Mouse (Mus musculus) cerebellum, adult 9-11 months (tissue): ENCODE data around the gene Psors1c2.

Experiments used
- DNase-seq: peaks from one replicate; pipeline ENCODE4 v3.0.0; 2022

The Psors1c2 gene

DNA sequence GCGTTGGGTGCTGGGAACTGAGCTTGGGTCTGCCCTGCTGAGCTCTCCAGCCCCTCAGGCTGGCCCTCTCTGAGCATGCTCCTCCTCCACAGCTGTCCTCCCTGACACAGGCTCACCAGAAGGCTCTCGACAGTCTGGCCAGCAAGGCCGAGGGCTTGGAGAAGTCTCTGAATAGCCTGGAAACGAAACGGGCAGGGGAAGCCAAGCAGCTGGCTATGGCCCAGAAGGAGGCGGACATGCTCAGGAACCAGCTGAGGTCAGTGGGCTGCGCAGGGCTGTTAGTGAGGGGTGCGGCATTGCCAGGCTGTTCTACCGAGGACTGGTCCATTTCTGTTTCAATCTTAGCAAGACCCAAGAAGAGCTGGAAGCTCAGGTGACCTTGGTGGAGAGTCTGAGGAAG, 8.6 kb upstream of the Psors1c2 start:
- no peak for DNase-seq

DNA sequence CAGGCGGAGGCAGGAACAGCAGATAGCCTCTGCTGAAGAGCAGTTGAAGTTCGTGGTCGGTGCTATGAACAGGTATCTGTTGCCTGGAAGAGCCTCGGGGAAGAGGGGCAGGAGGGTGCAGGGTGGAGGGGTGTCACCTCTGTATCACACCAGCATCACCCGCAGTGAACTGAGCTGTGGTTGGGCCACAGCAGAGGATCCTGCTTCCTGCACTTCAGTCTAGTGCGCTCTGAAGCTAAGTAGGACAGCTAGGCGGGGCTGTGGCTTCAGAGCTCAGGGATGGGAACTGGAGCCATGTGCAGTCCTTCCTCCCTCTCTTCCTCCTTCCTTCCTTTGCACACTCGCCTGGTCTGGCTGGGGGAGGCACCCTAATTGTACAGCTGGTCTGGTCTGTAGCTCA, 6.4 kb upstream of the Psors1c2 start:
- DNase-seq, result no peak

DNA sequence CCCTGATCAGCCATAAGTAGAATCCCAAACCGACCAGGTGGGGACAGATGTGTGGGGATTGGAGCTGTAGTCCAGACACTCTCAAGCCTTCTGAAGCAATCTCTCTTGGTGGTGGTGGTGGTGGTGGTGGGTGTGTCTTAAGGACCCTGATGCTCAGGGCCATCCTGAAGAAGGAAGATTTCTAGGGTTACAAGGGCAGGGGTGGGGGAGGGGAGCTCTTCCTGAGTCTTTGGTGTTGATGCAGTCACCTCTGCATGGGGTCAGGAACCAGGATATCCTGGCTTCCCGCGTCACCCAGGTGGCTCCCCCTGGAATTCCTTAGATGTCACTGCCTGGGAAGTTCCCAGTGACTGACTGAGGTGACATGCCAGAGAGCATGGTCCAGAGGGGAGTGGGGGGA, 641 bp upstream of the Psors1c2 start:
- no peak for DNase-seq

DNA sequence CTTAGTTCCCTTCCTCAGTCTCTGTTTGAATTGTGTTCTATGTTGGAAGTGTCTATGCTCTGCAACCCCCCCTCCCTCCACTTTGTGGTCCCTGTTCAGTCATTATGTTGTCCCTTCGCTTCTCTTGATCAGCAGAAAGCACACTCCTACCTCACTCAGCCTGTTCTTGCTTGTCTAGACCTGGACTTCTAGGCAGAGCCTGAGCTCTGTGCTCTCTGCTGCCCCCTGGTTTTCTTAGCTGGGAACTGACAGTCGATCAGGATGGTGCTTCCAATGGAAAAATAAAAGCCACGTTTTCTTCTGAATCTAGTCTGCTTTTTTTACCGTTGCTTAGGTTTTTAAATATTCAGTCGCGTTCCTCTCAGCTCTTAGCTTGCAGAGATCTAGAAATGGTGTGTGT, 1.3 kb downstream of the Psors1c2 start:
- DNase-seq, result peak; percentile 78

DNA sequence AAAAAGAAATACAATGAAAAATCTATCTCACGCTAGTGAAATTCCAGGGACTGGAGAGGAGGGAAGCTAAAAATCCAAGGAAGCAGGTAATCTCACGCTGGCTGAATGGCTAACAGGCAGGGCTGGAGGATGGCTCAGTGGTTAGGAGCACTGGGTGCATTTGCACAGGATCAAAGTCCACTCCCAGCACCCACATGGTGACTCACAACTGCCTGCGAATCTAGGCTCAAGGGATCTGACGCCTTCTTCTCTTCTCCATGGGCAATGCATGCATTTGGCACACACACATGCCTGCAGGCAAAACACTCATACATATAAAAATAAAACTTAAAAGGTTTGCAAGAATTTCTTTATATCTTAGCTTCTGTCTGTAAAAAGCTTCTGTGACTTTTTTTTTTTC, 4.4 kb downstream of the Psors1c2 start:
- DNase-seq, result no peak

DNA sequence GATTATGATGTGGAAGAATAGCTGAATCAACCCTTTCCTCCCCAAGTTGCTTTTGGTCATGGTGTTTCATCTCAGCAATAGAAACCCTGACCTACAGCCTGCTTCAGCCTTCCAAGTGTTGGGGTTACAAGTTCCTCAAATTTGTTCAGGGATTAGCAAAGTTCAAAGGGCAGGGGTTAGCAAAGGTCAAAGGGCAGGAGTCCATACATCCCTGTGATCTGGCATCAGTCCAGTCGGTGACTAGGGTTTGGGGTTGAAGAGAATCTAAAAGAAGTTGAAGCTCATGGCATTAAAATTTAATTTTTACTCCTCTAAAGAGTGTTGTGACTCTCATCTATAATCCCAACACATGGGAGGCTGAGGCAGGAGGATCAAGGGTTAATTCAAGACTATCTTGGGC, 5.5 kb downstream of the Psors1c2 start:
- DNase-seq, result no peak

DNA sequence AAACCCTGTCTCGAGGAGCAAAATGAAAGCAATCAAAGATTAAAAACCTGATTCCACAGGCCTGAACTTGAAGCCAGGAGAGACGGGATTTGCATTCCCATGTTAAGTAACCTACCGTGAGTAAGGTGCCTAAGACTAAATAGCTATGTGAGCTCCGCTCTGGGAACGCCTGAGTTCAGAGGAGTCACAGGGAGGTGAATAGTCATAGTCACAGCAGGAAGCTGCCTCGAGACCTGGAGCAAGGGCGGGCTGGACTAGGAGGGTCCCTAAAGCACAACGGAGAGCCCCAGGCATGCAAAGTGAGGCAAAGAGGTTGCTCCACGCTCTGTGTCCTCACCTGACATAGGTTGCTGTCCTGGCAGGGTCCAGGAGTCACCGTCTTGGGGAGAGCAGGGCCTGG, 6.5 kb downstream of the Psors1c2 start:
- no peak for DNase-seq

DNA sequence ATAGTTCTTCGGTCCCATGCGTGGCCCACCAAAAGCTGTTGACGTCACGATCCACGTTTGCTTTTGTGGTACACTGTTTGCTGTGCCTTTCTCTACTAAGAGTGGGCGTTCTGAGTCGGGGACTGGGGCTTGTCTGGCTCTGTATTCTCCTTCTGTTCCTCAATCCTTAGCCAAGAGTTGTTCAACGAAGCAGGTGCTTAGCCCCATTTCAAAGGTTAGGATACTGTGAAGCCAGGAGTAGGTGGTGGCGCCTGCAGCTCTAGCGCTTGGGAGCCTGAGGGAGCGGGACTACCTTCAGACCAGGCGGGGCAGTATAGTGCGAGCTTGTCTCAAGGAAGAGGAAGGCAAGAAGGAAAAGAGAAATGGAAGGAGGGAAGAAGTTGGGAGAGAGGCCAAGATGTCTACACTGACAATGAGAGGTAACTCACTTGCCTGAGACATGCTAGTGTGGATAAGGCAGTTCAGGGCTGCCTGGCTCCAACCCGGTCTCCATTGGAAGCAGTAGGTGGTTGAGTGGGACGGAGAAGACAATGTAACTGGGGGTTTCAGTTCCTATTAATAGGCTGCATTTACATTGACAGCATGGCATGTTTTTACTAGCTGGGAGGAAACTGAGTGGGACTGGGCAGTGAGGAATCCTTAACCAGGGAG, 9.9 kb downstream of the Psors1c2 start:
- no peak for DNase-seq

DNA sequence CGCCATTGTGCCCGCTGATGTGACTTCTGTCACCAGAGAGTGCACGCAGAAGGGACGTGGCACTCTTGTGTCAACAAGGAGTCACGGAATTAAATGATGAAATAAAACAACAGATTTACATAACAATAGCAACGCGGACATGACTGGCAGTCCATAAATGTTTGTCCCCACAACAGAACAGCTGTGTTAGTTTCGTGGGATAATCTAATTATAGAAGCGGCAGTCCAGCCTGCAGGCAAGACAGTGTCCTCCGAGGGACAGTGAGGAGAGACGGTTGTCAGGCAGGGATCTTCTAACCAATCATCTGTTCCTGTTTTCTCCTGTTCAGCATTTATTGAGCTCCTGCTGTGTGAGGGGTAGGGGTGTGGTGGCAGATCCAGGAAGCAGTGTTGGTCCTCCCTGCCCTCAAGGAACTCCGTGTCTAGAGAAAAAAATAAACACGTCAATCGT, 10.4 kb downstream of the Psors1c2 start:
- DNase-seq, result no peak

DNA sequence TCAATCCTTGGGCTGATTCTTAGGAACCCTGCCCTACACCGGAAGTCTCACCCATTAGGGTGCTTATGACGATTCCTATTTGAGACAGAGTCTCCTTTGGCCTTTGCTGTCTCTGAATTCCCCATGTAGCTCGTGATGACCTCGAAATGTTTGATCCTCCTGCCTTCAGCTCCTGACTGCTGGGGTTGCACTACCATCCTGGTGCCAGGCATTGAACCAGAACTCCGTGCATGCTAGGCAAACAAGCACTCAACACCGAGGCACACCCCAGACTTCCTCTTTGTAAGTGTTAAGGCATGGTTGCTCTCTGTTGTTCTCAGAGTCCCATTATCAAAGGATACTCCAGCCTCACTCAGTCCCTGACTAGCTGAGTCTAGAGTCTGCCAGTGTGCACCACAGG, 11.0 kb downstream of the Psors1c2 start:
- no peak for DNase-seq

DNA sequence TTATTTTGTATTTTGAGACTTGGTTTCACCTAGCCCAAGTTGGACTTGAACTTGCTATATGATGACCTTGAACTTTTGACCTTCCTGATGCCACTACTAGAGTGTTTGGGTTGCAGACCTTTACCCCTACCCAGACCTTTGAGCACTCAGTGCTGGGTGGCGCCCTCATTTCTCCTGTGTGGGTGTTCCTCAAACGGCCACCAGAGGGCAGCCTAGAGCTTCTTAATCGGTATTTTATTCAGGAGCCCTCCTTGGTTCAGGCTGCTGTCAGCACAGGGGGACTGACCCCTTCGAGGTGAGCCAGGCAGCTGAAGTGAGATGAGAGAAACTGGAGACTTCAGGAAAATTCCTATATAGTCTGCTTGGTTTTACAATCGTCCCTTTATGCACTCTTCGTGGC, 11.7 kb downstream of the Psors1c2 start:
- peak; percentile 46 for DNase-seq

DNA sequence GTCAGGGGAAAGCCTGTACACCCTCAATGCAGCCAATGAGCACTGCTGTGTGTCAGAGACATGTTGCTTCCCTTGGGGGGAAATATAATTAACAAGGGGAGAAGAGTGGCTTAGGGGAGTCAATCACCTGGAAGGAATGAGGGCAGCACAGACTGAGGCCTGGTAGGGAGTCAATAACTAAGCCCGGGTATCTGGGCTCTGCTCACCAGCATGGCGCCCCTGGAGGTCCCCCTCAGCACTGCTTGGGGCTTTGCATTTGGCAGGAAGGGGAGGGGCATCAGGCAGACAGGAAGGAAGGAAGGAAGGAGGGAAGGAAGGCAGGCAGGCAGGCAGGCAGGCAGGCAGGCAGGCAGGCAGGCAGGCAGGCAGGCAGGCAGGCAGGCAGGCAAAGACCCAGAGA, 14.5 kb downstream of the Psors1c2 start:
- no peak for DNase-seq

DNA sequence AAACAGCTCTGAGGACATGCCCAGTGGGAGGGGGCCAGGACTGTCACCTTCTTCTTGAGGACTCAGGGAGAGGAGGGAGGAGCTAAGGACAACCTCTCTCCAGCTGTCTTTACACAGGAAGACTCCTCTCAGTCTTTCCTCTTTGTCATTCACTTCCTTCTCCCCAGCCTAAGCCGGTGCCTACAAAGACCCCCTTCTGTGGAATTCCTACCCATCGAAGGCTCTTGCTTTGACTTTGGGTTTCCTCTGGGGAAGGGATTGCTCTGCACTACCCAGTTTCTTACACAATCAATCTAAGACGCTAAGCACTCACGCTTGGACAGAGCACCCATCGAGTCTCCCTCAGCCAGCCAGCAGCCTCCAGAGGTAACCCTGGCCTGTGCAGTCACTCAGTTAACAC, 15.6 kb downstream of the Psors1c2 start:
- DNase-seq, result no peak

DNA sequence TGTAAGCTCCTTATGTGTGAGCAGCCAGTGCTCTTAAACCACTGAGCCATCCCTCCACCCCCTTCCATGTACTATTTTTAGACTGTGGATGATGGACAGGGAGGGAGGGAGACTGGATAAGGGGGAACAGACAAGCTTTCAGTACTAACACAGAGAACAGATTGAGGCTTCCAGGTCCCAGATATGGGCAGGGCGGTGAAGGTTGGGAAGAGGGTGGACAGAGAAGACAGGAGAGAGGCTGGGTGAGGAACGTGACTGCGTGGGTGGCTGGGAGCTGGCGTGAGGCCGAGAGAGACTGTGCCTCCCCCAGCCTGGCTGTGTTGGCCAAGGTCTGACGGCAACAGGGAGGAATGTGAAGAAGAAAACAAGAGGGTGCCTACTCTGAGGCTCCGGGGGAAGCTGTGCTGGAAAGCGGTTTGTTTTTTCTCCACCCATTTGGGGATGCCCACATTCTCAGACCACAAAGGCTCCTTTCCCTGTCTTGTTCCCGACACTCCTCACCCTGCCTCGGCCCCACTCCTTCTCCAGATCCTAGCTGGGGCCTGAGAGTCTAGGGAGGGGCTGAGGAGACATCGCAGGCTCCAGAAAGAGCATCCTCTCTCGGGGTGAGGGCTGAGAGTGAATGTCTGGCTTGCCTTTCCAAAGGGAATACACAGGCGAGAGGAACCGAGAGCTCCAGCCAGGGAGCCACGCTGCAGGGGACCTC, 16.6 kb downstream of the Psors1c2 start:
- DNase-seq, result peak; percentile 92

DNA sequence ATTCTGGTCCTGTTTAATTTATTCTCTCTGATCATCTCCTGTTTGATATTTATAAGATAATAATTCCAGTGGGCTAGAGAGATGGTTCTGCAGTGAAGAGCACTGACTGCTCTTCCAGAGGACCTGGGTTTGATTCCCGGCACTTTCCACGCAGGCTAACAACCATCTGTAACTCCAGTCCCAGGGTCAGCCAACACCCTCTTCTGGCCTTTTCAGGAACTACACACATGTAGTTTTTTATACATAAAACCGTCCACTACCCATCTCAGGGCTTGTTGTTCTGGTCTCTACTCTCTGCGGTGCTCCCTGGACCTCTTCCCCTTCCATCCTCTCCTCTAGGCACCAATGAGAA, 17.1 kb downstream of the Psors1c2 start:
- DNase-seq, result no peak

DNA sequence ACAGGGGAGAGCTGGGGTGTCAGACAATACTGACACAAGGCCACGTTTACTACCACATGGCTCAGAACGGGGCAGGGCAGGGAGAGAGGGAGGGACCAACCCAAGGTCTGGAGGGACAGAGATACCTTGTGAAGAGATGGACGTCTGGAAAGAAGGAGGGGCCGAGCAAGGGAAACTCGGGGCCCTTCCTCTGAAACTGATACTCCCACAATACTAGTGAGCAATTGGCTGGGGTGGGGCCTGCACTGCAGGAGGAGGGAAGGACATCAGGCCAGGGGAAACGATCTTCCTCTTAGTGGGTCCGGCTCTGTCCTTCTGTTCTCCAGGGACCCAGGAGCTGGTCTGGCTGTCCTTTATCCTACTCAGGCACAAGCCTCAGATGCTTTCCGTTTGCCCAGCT, 17.9 kb downstream of the Psors1c2 start:
- DNase-seq, result no peak

DNA sequence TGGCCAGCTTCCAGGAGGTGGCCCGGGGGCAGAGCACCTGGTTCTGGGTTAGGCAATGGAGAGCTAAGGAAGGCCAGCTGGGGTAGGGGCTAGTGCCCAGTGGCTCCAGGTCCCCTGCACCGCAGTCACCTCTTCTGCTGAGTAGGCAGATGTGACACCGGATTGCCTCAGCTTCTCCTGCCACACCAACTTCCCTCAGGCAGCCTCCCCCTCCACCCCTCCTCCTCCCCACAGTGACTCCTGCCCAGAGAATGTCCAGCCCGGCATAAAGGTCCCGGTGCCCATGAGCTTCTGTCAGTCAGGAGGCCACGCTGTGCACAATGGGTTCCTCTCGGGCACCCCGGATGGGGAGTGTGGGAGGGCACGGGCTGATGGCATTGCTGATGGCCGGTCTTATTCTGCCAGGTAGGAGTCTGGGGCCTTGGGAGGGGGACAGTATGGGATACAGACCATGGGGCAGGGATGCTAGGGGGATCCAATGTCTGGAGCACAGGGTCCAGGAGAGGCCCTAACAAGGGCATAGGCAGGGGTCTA, 18.9 kb downstream of the Psors1c2 start, which contains the start of gene Cdsn:
TSS of gene Cdsn (plus strand) at position 248 of the 534 bp plus-strand sequence.
- no peak for DNase-seq

DNA sequence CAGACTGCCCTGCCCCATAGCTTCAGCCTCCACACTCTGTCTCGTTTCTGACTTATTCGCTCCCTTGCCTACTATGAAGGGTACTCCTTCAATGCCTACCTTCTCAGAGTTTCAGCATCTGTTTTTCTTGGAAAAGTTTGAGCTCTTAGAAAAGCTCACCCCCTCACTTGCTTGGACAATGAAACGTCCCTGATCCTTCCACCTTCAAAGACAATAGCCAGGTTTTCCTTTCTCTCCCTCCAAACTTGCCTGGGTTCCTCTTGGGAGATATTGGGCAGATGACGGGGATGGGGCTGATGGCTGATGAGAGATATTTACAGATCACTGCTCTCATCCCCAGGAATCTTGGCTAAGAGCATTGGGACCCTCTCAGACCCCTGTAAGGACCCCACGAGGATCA, 21.3 kb downstream of the Psors1c2 start:
- no peak for DNase-seq

DNA sequence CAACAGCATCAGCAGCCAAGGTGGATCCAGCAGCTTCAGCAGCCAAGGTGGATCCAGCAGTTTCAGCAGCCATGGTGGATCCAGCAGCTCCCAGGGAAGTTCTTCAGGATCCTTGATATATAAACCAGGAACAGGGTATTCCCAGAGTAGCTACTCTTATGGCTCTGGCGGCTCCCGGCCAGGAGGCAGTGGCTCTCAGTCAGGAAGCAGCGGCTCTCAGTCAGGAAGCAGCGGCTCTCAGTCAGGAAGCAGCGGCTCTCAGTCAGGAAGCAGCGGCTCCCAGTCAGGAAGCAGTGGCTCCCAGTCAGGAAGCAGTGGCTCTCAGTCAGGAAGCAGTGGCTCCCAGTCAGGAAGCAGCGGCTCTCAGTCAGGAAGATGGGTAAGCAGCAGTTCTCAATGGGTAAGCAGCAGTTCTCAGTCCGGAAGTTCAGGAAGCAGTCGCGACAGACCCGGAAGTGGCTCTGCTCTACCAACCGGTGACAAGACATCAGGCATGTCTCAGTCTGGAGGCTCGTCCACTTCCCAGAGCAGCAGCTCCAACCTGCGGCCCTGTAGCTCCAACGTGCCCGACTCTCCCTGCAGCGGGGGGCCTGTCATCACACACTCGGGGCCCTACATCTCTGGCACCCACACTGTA, 21.9 kb downstream of the Psors1c2 start:
- DNase-seq, result no peak

DNA sequence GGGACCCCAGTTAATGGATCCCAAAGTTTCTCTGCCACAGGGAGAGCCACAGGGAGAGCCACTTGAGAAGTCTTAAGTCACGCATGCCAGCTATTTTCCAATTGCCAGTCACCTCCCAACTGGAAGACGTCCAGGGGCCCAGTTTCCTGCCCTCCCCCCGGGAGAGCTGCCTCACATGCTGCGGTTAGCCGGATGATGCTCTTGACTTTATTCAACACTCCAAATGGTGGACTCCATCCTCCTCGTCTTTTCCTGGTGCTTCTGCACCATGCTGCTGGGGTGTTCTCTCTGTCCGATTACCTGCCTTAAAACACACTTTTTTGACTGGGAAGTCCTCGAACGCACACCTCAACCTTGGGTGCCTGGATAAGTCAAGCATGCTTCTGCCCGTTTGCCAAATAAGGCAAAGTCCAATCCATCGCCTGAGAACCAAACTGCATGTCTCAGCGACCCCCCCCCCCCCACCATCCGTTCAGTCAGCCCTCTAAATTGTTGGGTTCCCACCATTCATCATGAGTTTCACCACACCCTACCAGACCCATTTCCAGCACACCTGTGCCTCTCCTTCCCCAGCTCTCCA, 23.3 kb downstream of the Psors1c2 start:
- no peak for DNase-seq

DNA sequence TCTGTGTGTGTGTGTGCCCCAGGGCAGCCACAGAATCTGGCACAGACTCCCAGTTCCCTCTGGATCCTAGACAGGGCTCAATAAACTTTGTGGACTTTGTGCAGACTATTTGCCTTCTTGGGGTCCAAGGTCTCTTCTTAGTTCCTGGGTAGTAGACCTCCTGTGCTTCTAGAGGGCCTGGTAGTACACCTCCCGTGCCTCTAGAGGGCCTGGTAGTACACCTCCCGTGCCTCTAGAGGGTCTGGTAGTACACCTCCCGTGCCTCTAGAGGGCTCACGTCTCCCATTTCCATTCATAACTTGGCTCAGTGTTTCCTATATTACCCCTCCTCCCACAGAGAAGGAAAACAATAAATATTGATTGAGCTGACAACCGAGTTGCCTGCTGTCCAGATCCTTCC, 23.8 kb downstream of the Psors1c2 start:
- no peak for DNase-seq

DNA sequence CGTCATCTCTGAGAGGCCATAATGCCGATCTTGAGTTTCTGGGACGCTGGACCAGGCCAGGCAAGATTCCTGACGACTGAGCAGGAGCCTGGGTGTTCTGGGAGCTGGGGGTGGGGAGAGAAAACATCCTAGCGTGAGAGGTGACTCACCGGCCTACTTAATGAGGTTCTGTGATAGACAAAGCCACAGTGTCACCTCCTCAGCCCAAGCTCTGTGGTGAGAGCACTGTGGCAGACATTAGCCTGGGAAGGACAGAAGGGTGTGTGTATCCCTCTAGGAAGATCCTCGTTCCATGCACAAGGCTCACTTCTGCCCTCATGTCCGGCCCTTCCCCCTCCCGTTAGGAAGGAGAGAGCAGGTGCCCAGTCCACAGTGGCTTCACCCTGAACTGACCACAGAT, 24.4 kb downstream of the Psors1c2 start:
- no peak for DNase-seq

DNA sequence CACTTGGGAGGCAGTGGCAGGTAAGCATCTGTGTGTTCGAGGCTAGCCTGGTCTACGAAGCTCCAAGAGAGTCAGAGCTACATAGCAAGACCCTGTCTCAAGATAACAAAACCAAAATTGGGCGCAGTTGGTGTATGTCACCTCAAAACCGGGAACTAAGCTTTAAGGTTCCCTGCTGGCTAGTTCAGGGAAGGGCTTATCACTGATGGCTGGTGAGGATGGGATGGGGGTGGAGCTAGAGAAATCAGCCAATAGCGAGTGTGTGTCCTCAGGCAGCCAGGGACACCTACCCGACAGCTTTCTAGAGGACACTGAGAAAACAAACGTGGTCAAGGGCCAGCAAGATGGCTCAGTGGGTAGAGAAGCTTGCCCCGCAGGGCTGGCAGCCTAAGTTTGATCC, 25.2 kb downstream of the Psors1c2 start:
- DNase-seq, result no peak

DNA sequence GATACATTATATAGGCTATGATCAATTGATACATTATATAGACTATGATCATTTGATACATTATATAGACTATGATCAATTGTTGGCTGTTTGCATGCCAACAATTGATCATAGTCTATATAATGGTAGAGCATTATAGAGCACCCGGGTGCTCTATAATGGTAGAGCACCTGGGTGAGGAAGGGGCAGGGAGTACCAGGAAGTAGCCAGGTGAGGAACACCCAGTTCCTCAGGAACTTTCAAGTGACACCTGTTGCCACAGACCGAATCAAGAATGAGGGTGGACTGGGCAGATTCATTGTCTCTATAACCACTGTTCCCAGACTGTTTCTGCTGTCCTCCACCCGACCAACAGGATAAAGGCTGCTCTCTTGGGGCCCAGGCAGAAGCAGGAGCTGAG, 34.1 kb downstream of the Psors1c2 start, which contains the start of gene 2300002M23Rik:
TSS of gene 2300002M23Rik (plus strand) at position 301 of the 400 bp plus-strand sequence.
- no peak for DNase-seq
